Mouse (Mus musculus) embryonic facial prominence, embryonic 12.5 days (tissue): ENCODE results near the gene Mthfd2l. TPM values are rescaled to one million over a fixed set of nuclear protein-coding genes. Genes with fewer than 3 reads are reported as not detected.

Experiments used
- ATAC-seq: fragments of 200-750 bp; cut with Nextera tagmentation; 2 replicates; pipeline ENCODE4 v1.8.0; 2017; ENCODE audit not compliant: insufficient number of reproducible peaks, insufficient read depth, low FRiP score, low TSS enrichment
- H3K27ac ChIP-seq: fragments of 300-500 bp; sonication (generic); 2 replicates; pipeline ENCODE4 v1.5.1; 2016; ENCODE audit warnings: mild to moderate bottlenecking
- H3K27me3 ChIP-seq: fragments of 300-500 bp; sonication (generic); 2 replicates; pipeline ENCODE4 v1.6.1; 2016; ENCODE audit warnings: mild to moderate bottlenecking, moderate library complexity
- H3K36me3 ChIP-seq: fragments of 300-500 bp; sonication (generic); 2 replicates; pipeline ENCODE4 v1.6.1; 2016; ENCODE audit warnings: mild to moderate bottlenecking
- H3K4me1 ChIP-seq: fragments of 300-500 bp; sonication (generic); 2 replicates; pipeline ENCODE4 v1.6.1; 2016
- H3K4me2 ChIP-seq: fragments of 300-500 bp; sonication (generic); replicated peaks from 2 replicates; pipeline ENCODE4 v1.6.1; 2016; ENCODE audit warnings: mild to moderate bottlenecking, moderate library complexity
- H3K4me3 ChIP-seq: fragments of 300-500 bp; sonication (generic); 2 replicates; pipeline ENCODE4 v1.5.1; 2016; ENCODE audit warnings: mild to moderate bottlenecking
- H3K9ac ChIP-seq: fragments of 300-500 bp; sonication (generic); 2 replicates; pipeline ENCODE4 v1.6.1; 2016; ENCODE audit warnings: mild to moderate bottlenecking, moderate library complexity
- H3K9me3 ChIP-seq: fragments of 300-500 bp; sonication (generic); 2 replicates; pipeline ENCODE4 v1.6.1; 2016; ENCODE audit warnings: mild to moderate bottlenecking, moderate library complexity
- WGBS: fragments of 180-500 bp; shearing (Covaris S2); methylation state at CpG from one replicate; pipeline ENCODE4 v1.1.7; 2016; 5-methylcytosine and 5-hydroxymethylcytosine counted together
- polyA plus RNA-seq: library from polyadenylated mRNA; unstranded; fragments of >200 nt; fragmentation: Nextera tagmentation; extraction: Ambion mirVana; gene quantifications from 2 replicates; pipeline ENCODE4 v1.2.1, GENCODE M21; 2016

The Mthfd2l gene
- 74.0 and 76.6 TPM in 2 replicates for polyA plus RNA-seq

GRCm38 (mm10) chr5:90930971-90931851 lies at the start of gene Mthfd2l:
Gene Mthfd2l (plus strand): TSS chr5:90931117.
- WGBS: under 1% methylated on average over 79 of the region's 79 CpGs
- H3K4me2 ChIP-seq: peak within 1 kb of the TSS; percentile 56
- H3K9ac ChIP-seq: peak within 1 kb of the TSS; percentile 98
- H3K4me1 ChIP-seq: peaks cover 7% of the 10 kb centered on the region
- peak within 1 kb of the TSS; percentile 76 for H3K4me3 ChIP-seq
- H3K9me3 ChIP-seq: no peaks in the 10 kb centered on the region
- peaks cover 12% of the 10 kb centered on the region for H3K36me3 ChIP-seq
- peak within 1 kb of the TSS; percentile 100 for H3K27ac ChIP-seq
- H3K27me3 ChIP-seq: no peaks in the 10 kb centered on the region
- peak; percentile 99 for ATAC-seq

- Histone ChIP-seq H3K9ac (no peak overlapping the region), H3K27ac (no peak overlapping the region), H3K9me3 (no peaks in the 10 kb centered on the region), H3K4me3 (no peak overlapping the region), H3K4me1 (no peaks in the 10 kb centered on the region), H3K36me3 (no peaks in the 10 kb centered on the region), H3K4me2 (no peak overlapping the region), H3K27me3 (no peaks in the 10 kb centered on the region)
- no peak for ATAC-seq
- WGBS: 80% methylated on average over 5 of the region's 5 CpGs
Measured at GRCm38 (mm10) chr5:90881682-90882081, 49.2 kb upstream of the Mthfd2l start.

GRCm38 (mm10) chr5:90882146-90882545 lies 48.8 kb upstream of the Mthfd2l start:
- H3K9me3 ChIP-seq: no peaks in the 10 kb centered on the region
- WGBS: 89% methylated on average over 5 of the region's 5 CpGs
- H3K27ac ChIP-seq: no peak overlapping the region
- no peaks in the 10 kb centered on the region for H3K4me1 ChIP-seq
- H3K4me2 ChIP-seq: no peak overlapping the region
- no peak overlapping the region for H3K9ac ChIP-seq
- ATAC-seq: no peak
- H3K27me3 ChIP-seq: no peaks in the 10 kb centered on the region
- H3K36me3 ChIP-seq: no peaks in the 10 kb centered on the region
- no peak overlapping the region for H3K4me3 ChIP-seq

- Histone ChIP-seq H3K4me1 (no peaks in the 10 kb centered on the region), H3K9me3 (no peaks in the 10 kb centered on the region), H3K9ac (no peak overlapping the region), H3K4me3 (no peak overlapping the region), H3K27ac (no peak overlapping the region), H3K27me3 (no peaks in the 10 kb centered on the region), H3K36me3 (no peaks in the 10 kb centered on the region), H3K4me2 (no peak overlapping the region)
- 68% methylated on average over 2 of the region's 2 CpGs for WGBS
- no peak for ATAC-seq
Measured at GRCm38 (mm10) chr5:90884628-90885242, 46.2 kb upstream of the Mthfd2l start.

GRCm38 (mm10) chr5:90888661-90889060 lies 42.3 kb upstream of the Mthfd2l start:
- H3K4me1 ChIP-seq: peaks cover 3% of the 10 kb centered on the region; the same call in 1 of the 2 replicates
- no peak overlapping the region for H3K9ac ChIP-seq
- 74% methylated on average over 5 of the region's 5 CpGs for WGBS
- H3K27me3 ChIP-seq: no peaks in the 10 kb centered on the region
- no peaks in the 10 kb centered on the region for H3K9me3 ChIP-seq
- no peak overlapping the region for H3K4me2 ChIP-seq
- H3K4me3 ChIP-seq: no peak overlapping the region
- H3K36me3 ChIP-seq: no peaks in the 10 kb centered on the region
- no peak overlapping the region for H3K27ac ChIP-seq
- ATAC-seq: no peak

GRCm38 (mm10) chr5:90890519-90891463 lies 40.1 kb upstream of the Mthfd2l start, which contains the start of gene Cxcl1:
Gene Cxcl1 (plus strand): TSS chr5:90891241.
- peak within 1 kb of the TSS; percentile 43 for H3K4me3 ChIP-seq
- 0 out of 2 replicates have a peak, but pooled peaks cover 3% of the 10 kb centered on the region for H3K27me3 ChIP-seq
- H3K4me1 ChIP-seq: peaks cover 3% of the 10 kb centered on the region; the same call in 1 of the 2 replicates
- H3K4me2 ChIP-seq: peak within 1 kb of the TSS; percentile 93
- H3K27ac ChIP-seq: no peak within 1 kb of the TSS
- H3K9ac ChIP-seq: peak within 1 kb of the TSS; percentile 55
- WGBS: 8% methylated on average over 30 of the region's 30 CpGs
- no peaks in the 10 kb centered on the region for H3K36me3 ChIP-seq
- peak; percentile 80 for ATAC-seq
- H3K9me3 ChIP-seq: no peaks in the 10 kb centered on the region

- ATAC-seq: peak; percentile 67; the same call in 1 of the 2 replicates
Measured at GRCm38 (mm10) chr5:90891464-90891813, 39.5 kb upstream of the Mthfd2l start.

GRCm38 (mm10) chr5:90894231-90894630 lies 36.7 kb upstream of the Mthfd2l start:
- no peak overlapping the region for H3K9ac ChIP-seq
- no peaks in the 10 kb centered on the region for H3K36me3 ChIP-seq
- H3K27ac ChIP-seq: no peak overlapping the region
- 0 out of 2 replicates have a peak, but pooled peaks cover 3% of the 10 kb centered on the region for H3K27me3 ChIP-seq
- H3K4me3 ChIP-seq: no peak overlapping the region
- H3K9me3 ChIP-seq: no peaks in the 10 kb centered on the region
- no peak for ATAC-seq
- WGBS: 74% methylated on average over 8 of the region's 8 CpGs
- H3K4me1 ChIP-seq: peaks cover 3% of the 10 kb centered on the region; the same call in 1 of the 2 replicates
- H3K4me2 ChIP-seq: no peak overlapping the region

More at GRCm38 (mm10) chr5:90891464-90891813, 39.5 kb upstream of the Mthfd2l start:
- 0 out of 2 replicates have a peak, but pooled peaks cover 3% of the 10 kb centered on the region for H3K27me3 ChIP-seq
- H3K27ac ChIP-seq: no peak overlapping the region
- peak overlapping the region; percentile 55 for H3K9ac ChIP-seq
- peak overlapping the region; percentile 93 for H3K4me2 ChIP-seq
- H3K4me3 ChIP-seq: peak overlapping the region; percentile 43
- 23% methylated on average over 10 of the region's 10 CpGs for WGBS
- peaks cover 3% of the 10 kb centered on the region; the same call in 1 of the 2 replicates for H3K4me1 ChIP-seq
- no peaks in the 10 kb centered on the region for H3K36me3 ChIP-seq
- no peaks in the 10 kb centered on the region for H3K9me3 ChIP-seq

- H3K4me3 ChIP-seq: no peak overlapping the region
- peaks cover 7% of the 10 kb centered on the region; the same call in 1 of the 2 replicates for H3K4me1 ChIP-seq
- no peak for ATAC-seq
- 0 out of 2 replicates have a peak, but pooled peaks cover 3% of the 10 kb centered on the region for H3K27me3 ChIP-seq
- H3K27ac ChIP-seq: no peak overlapping the region
- WGBS: 69% methylated on average over 3 of the region's 3 CpGs
- H3K9me3 ChIP-seq: no peaks in the 10 kb centered on the region
- H3K4me2 ChIP-seq: no peak overlapping the region
- H3K36me3 ChIP-seq: no peaks in the 10 kb centered on the region
- no peak overlapping the region for H3K9ac ChIP-seq
Measured at GRCm38 (mm10) chr5:90897429-90897828, 33.5 kb upstream of the Mthfd2l start.

- Histone ChIP-seq H3K4me2 (no peak overlapping the region), H3K9ac (no peak overlapping the region), H3K4me3 (no peak overlapping the region), H3K27ac (no peak overlapping the region), H3K4me1 (peaks cover 15% of the 10 kb centered on the region; the same call in 1 of the 2 replicates), H3K27me3 (peaks cover 10% of the 10 kb centered on the region), H3K9me3 (no peaks in the 10 kb centered on the region), H3K36me3 (no peaks in the 10 kb centered on the region)
- WGBS: 78% methylated on average over 5 of the region's 5 CpGs
- ATAC-seq: no peak
Measured at GRCm38 (mm10) chr5:90899308-90899707, 31.6 kb upstream of the Mthfd2l start.

GRCm38 (mm10) chr5:90900147-90900546 lies 30.8 kb upstream of the Mthfd2l start:
- peaks cover 15% of the 10 kb centered on the region; the same call in 1 of the 2 replicates for H3K4me1 ChIP-seq
- no peak overlapping the region for H3K4me2 ChIP-seq
- WGBS: 53% methylated on average over 7 of the region's 7 CpGs
- H3K27ac ChIP-seq: no peak overlapping the region
- no peaks in the 10 kb centered on the region for H3K36me3 ChIP-seq
- no peak overlapping the region for H3K4me3 ChIP-seq
- ATAC-seq: no peak
- no peaks in the 10 kb centered on the region for H3K9me3 ChIP-seq
- H3K27me3 ChIP-seq: peaks cover 18% of the 10 kb centered on the region
- no peak overlapping the region for H3K9ac ChIP-seq
